Mouse (Mus musculus): ENCODE results near the gene Xpr1. TPM values are rescaled to one million over a fixed set of nuclear protein-coding genes. Genes with fewer than 3 reads are reported as not detected.

The Xpr1 gene
- polyA plus RNA-seq, 1 experiment: 4.3 TPM

- Histone ChIP-seq H3K79me3 (ENCODE audit: low read depth) (no peaks in the 10 kb centered on the region), H3K27me3 (ENCODE audit: control insufficient read depth, insufficient read depth, insufficient read length) (no peaks in the 10 kb centered on the region), H3K79me2 (ENCODE audit: control insufficient read depth, insufficient read depth) (no peaks in the 10 kb centered on the region), H3K36me3 (ENCODE audit: control insufficient read depth, insufficient read depth) (no peaks in the 10 kb centered on the region), H3K4me3 (ENCODE audit: insufficient read depth, poor library complexity, severe bottlenecking) (no peak overlapping the region), H3ac (ENCODE audit: control insufficient read depth, insufficient read length, low read depth) (no peak overlapping the region)
- no peak for TF ChIP-seq FOSL1 (IDR thresholded peaks at IDR 0.05; ENCODE audit: insufficient read depth, low read length, poor library complexity, severe bottlenecking)
- TF ChIP-seq USF1 (IDR thresholded peaks at IDR 0.05; ENCODE audit: low read depth): no peak
Measured at GRCm38 (mm10) chr1:155297203-155297602, 120.0 kb downstream of the Xpr1 start.

- no peak for TF ChIP-seq CTCF (IDR thresholded peaks at IDR 0.05; ENCODE audit: control insufficient read depth, insufficient read depth, insufficient read length)
- TF ChIP-seq MAX (IDR thresholded peaks at IDR 0.05): no peak
- no peak for TF ChIP-seq USF1 (IDR thresholded peaks at IDR 0.05; ENCODE audit: low read depth)
- TF ChIP-seq MYOG (IDR thresholded peaks at IDR 0.05; ENCODE audit: control insufficient read depth, extremely low read depth, insufficient read length): no peak
- no peak for TF ChIP-seq FOSL1 (IDR thresholded peaks at IDR 0.05; ENCODE audit: insufficient read depth, low read length, poor library complexity, severe bottlenecking)
- no peak for TF ChIP-seq CEBPB (IDR thresholded peaks at IDR 0.05; ENCODE audit: low read depth)
- TF ChIP-seq MYOD1 (IDR thresholded peaks at IDR 0.05; ENCODE audit: control insufficient read depth, insufficient read length, low read depth): no peak
- Histone ChIP-seq H3K79me3 (ENCODE audit: low read depth) (no peaks in the 10 kb centered on the region), H3K36me3 (ENCODE audit: control insufficient read depth, insufficient read depth) (no peaks in the 10 kb centered on the region), H3K79me2 (ENCODE audit: control insufficient read depth, insufficient read depth) (no peaks in the 10 kb centered on the region), H3K4me3 (ENCODE audit: insufficient read depth, poor library complexity, severe bottlenecking) (no peak overlapping the region), H3K27me3 (ENCODE audit: control insufficient read depth, insufficient read depth, insufficient read length) (no peaks in the 10 kb centered on the region), H3ac (ENCODE audit: control insufficient read depth, insufficient read length, low read depth) (no peak overlapping the region)
Measured at GRCm38 (mm10) chr1:155293446-155293845, 123.8 kb downstream of the Xpr1 start.

- no peaks in the 10 kb centered on the region for H3K27me3 ChIP-seq (ENCODE audit: control insufficient read depth, insufficient read depth, insufficient read length)
- H3K4me3 ChIP-seq (ENCODE audit: insufficient read depth, poor library complexity, severe bottlenecking): no peak overlapping the region
- H3ac ChIP-seq (ENCODE audit: control insufficient read depth, insufficient read length, low read depth): no peak overlapping the region
- no peaks in the 10 kb centered on the region for H3K79me3 ChIP-seq (ENCODE audit: low read depth)
- no peak for TF ChIP-seq MAX (IDR thresholded peaks at IDR 0.05)
- no peak for TF ChIP-seq MYOG (IDR thresholded peaks at IDR 0.05; ENCODE audit: control insufficient read depth, extremely low read depth, insufficient read length)
- no peak for TF ChIP-seq USF1 (IDR thresholded peaks at IDR 0.05; ENCODE audit: low read depth)
- TF ChIP-seq FOSL1 (IDR thresholded peaks at IDR 0.05; ENCODE audit: insufficient read depth, low read length, poor library complexity, severe bottlenecking): no peak
- no peak for TF ChIP-seq CTCF (IDR thresholded peaks at IDR 0.05; ENCODE audit: control insufficient read depth, insufficient read depth, insufficient read length)
- no peak for TF ChIP-seq MYOD1 (IDR thresholded peaks at IDR 0.05; ENCODE audit: control insufficient read depth, insufficient read length, low read depth)
- TF ChIP-seq CEBPB (IDR thresholded peaks at IDR 0.05; ENCODE audit: low read depth): no peak
- H3K79me2 ChIP-seq (ENCODE audit: control insufficient read depth, insufficient read depth): no peaks in the 10 kb centered on the region
- H3K36me3 ChIP-seq (ENCODE audit: control insufficient read depth, insufficient read depth): no peaks in the 10 kb centered on the region
Measured at GRCm38 (mm10) chr1:155289411-155289810, 127.8 kb downstream of the Xpr1 start.

- no peaks in the 10 kb centered on the region for H3K79me3 ChIP-seq (ENCODE audit: low read depth)
- H3K27me3 ChIP-seq (ENCODE audit: control insufficient read depth, insufficient read depth, insufficient read length): no peaks in the 10 kb centered on the region
- H3K79me2 ChIP-seq (ENCODE audit: control insufficient read depth, insufficient read depth): no peaks in the 10 kb centered on the region
- no peaks in the 10 kb centered on the region for H3K36me3 ChIP-seq (ENCODE audit: control insufficient read depth, insufficient read depth)
- TF ChIP-seq MYOG (IDR thresholded peaks at IDR 0.05; ENCODE audit: control insufficient read depth, extremely low read depth, insufficient read length) (no peak), CEBPB (IDR thresholded peaks at IDR 0.05; ENCODE audit: low read depth) (no peak), FOSL1 (IDR thresholded peaks at IDR 0.05; ENCODE audit: insufficient read depth, low read length, poor library complexity, severe bottlenecking) (no peak), MAX (IDR thresholded peaks at IDR 0.05) (no peak), MYOD1 (IDR thresholded peaks at IDR 0.05; ENCODE audit: control insufficient read depth, insufficient read length, low read depth) (no peak), USF1 (IDR thresholded peaks at IDR 0.05; ENCODE audit: low read depth) (no peak), CTCF (IDR thresholded peaks at IDR 0.05; ENCODE audit: control insufficient read depth, insufficient read depth, insufficient read length) (no peak)
- no peak overlapping the region for H3K4me3 ChIP-seq (ENCODE audit: insufficient read depth, poor library complexity, severe bottlenecking)
- no peak overlapping the region for H3ac ChIP-seq (ENCODE audit: control insufficient read depth, insufficient read length, low read depth)
Measured at GRCm38 (mm10) chr1:155288033-155288432, 129.2 kb downstream of the Xpr1 start.

- TF ChIP-seq FOSL1 (IDR thresholded peaks at IDR 0.05; ENCODE audit: insufficient read depth, low read length, poor library complexity, severe bottlenecking) (no peak), MYOG (IDR thresholded peaks at IDR 0.05; ENCODE audit: control insufficient read depth, extremely low read depth, insufficient read length) (no peak), USF1 (IDR thresholded peaks at IDR 0.05; ENCODE audit: low read depth) (no peak), MAX (IDR thresholded peaks at IDR 0.05) (no peak), CTCF (IDR thresholded peaks at IDR 0.05; ENCODE audit: control insufficient read depth, insufficient read depth, insufficient read length) (no peak), MYOD1 (IDR thresholded peaks at IDR 0.05; ENCODE audit: control insufficient read depth, insufficient read length, low read depth) (no peak), CEBPB (IDR thresholded peaks at IDR 0.05; ENCODE audit: low read depth) (no peak)
- Histone ChIP-seq H3K36me3 (ENCODE audit: control insufficient read depth, insufficient read depth) (no peaks in the 10 kb centered on the region), H3K79me3 (ENCODE audit: low read depth) (no peaks in the 10 kb centered on the region), H3K79me2 (ENCODE audit: control insufficient read depth, insufficient read depth) (no peaks in the 10 kb centered on the region), H3K4me3 (ENCODE audit: insufficient read depth, poor library complexity, severe bottlenecking) (no peak overlapping the region), H3K27me3 (ENCODE audit: control insufficient read depth, insufficient read depth, insufficient read length) (no peaks in the 10 kb centered on the region), H3ac (ENCODE audit: control insufficient read depth, insufficient read length, low read depth) (no peak overlapping the region)
Measured at GRCm38 (mm10) chr1:155283808-155284207, 133.4 kb downstream of the Xpr1 start.

Data from C2C12 (cell line).